Mouse (Mus musculus) heart, adult 2 months (tissue): ENCODE measurements around the gene Agbl5.

Source experiments
- CTCF ChIP-seq: fragments of 200-600 bp; IDR thresholded peaks from 2 replicates; pipeline ENCODE4 v1.8.1; 2022; ENCODE audit warnings: antibody characterized with exemption, mild to moderate bottlenecking, moderate library complexity
- POLR2A ChIP-seq: fragments of 200-500 bp; IDR thresholded peaks from 2 replicates; pipeline ENCODE4 v1.6.1; 2011; ENCODE audit warnings: mild to moderate bottlenecking, low read depth, low read length, control low read depth; ENCODE audit not compliant: insufficient read depth

DNA sequence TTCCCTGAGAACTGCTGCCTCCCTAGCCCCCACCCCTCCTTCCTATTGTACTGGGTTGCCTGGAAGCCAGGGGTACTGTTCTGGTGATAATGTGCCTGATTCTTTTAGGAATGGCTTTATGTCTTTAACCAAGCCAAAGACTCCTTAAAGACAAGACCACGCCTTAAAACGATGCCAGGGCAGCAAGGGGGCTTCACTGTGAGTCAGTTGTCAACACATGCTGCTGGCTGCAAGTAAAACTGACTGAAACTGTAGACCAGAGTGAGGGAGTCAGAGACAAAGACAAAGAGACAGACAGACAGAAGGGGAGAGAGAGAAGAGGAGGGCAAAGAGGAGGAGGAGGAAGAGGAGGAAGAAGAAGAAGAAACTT is 38.0 kb upstream of the Agbl5 start:
- TF ChIP-seq POLR2A, result no peak
- TF ChIP-seq CTCF, result no peak
